Mouse (Mus musculus) ES-E14 (cell line): ENCODE data around the gene Zfp869. TPM values are rescaled to one million over a fixed set of nuclear protein-coding genes. Genes with fewer than 3 reads are reported as not detected.

Source experiments
- DNase-seq: peaks from one replicate; pipeline ENCODE4 v3.0.0-alpha.2; 2013; ENCODE audit warnings: low read depth, low spot score
- H3K27ac ChIP-seq: 2 replicates; pipeline ENCODE4 v1.5.1; 2012; ENCODE audit warnings: low read depth, mild to moderate bottlenecking, low read length, moderate library complexity, mixed read lengths; ENCODE audit not compliant: poor library complexity, insufficient read depth, severe bottlenecking
- H3K36me3 ChIP-seq: 2 replicates; pipeline ENCODE4 v1.6.1; 2012; ENCODE audit warnings: mild to moderate bottlenecking, low read length, moderate library complexity, mixed read lengths; ENCODE audit not compliant: control insufficient read depth, poor library complexity, insufficient read depth, severe bottlenecking
- H3K4me1 ChIP-seq, 2 experiments: fragments of 150-350 bp in 1 of 2; sonication (generic) in 1 of 2; 2 replicates each; pipeline ENCODE4 v1.6.1; 2012; ENCODE audit warnings: low read length in 2 of 2, mild to moderate bottlenecking in 1 of 2, mixed read lengths in 1 of 2; ENCODE audit not compliant: control insufficient read depth in 2 of 2, insufficient read depth in 2 of 2, poor library complexity in 1 of 2
- H3K4me3 ChIP-seq, 2 experiments: fragments of 150-350 bp in 1 of 2; sonication (generic) in 1 of 2; 2 replicates each; pipeline ENCODE4 v1.5.1; 2012; ENCODE audit warnings: low read length in 2 of 2, low read depth in 1 of 2, mild to moderate bottlenecking in 1 of 2, mixed read lengths in 1 of 2; ENCODE audit not compliant: insufficient read depth in 1 of 2, poor library complexity in 1 of 2, severe bottlenecking in 1 of 2
- H3K9ac ChIP-seq: 2 replicates; pipeline ENCODE4 v1.6.1; 2012; ENCODE audit warnings: low read depth, mild to moderate bottlenecking, low read length, mixed read lengths; ENCODE audit not compliant: poor library complexity, insufficient read depth, severe bottlenecking
- H3K9me3 ChIP-seq: fragments of 150-350 bp; sonication (generic); 2 replicates; pipeline ENCODE4 v1.6.1; 2012; ENCODE audit warnings: low read depth, mild to moderate bottlenecking, low read length; ENCODE audit not compliant: control insufficient read depth, insufficient read depth
- CHD2 ChIP-seq: IDR thresholded peaks from 2 replicates; pipeline ENCODE4 v1.6.1; 2014; ENCODE audit warnings: mild to moderate bottlenecking, low read depth, low read length, inconsistent platforms
- HCFC1 ChIP-seq: IDR thresholded peaks from 2 replicates; pipeline ENCODE4 v1.6.1; 2012; ENCODE audit warnings: low read length, inconsistent platforms, borderline replicate concordance; ENCODE audit not compliant: insufficient read depth
- MAFK ChIP-seq: IDR thresholded peaks from 2 replicates; pipeline ENCODE4 v1.6.1; 2014; ENCODE audit warnings: mild to moderate bottlenecking, low read depth, low read length, inconsistent platforms; ENCODE audit not compliant: insufficient read depth
- ZC3H11A ChIP-seq: IDR thresholded peaks from 2 replicates; pipeline ENCODE4 v1.6.1; 2012; ENCODE audit warnings: low read depth, mild to moderate bottlenecking, inconsistent platforms, low read length, borderline replicate concordance
- ZNF384 ChIP-seq: IDR thresholded peaks from 2 replicates; pipeline ENCODE4 v1.6.1; 2012; ENCODE audit warnings: low read depth, low read length, inconsistent platforms
- in situ Hi-C, 2 experiments: fragments of 600-800 bp; cut with MboI; formaldehyde crosslinking; loops; one replicate each; pipeline ENCODE4 v1.15.1; 2025; ENCODE audit warnings: low sequenced_read_pairs in 2 of 2, inconsistent platforms in 1 of 2; ENCODE audit not compliant: unreplicated experiment in 2 of 2
- total RNA-seq: library from RNA; depleted of rRNA; stranded (reverse); fragments of 300-350 nt; gene quantifications from 2 replicates; pipeline ENCODE4 v1.2.3, GENCODE M21; 2012

Zfp869 gene
- total RNA-seq, 1 experiment = 6.7 TPM

DNA sequence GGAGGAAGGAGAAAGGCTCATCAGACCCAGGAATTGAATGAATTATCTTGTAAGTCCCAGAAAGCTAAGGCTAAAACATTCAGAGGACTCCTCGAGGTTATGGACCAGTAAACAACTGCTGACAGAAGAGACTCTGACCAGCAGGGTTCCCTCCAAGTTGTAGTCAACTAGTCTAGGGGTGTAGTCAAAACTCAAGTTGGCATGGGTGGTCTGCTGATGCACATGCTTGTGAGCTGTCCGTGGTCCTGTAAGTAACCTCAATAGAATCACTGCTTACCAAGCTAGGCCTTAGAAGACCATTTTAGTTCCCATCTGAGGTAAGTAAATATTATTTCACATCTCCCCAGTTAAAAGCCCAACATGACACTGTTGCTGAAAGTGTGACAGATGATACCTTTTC is 30.7 kb upstream of the Zfp869 start:
- H3K27ac ChIP-seq = no peak overlapping the region
- H3K9ac ChIP-seq = no peak overlapping the region
- no peak overlapping the region for H3K4me3 ChIP-seq
- in situ Hi-C loops = no loop called here
- DNase-seq = no peak
- TF ChIP-seq ZNF384 = no peak
- no peak for TF ChIP-seq MAFK
- no peak for TF ChIP-seq CHD2
- no peak for TF ChIP-seq ZC3H11A
- TF ChIP-seq HCFC1 = no peak
- H3K9me3 ChIP-seq = no peaks in the 10 kb centered on the region
- H3K4me1 ChIP-seq = no peaks in the 10 kb centered on the region
- no peaks in the 10 kb centered on the region for H3K36me3 ChIP-seq

DNA sequence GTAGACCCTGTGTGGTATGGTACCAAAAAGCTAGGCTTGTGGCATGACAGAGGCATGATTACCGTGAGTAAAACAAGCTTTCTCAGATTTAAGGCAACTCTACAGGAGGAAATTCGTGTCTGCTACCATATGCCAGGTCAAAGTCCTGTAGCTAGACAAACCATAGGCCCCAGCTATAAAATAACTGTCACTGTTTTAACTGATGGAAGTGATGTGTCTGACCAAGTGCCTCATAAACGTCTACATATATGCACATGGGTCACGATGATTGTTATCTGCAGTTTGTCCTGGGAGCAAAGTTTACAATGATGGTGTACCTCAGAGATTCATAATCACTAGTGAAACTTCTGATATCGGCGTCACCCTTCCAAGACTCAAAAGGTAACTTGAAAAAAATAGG is 30.2 kb upstream of the Zfp869 start:
- no peaks in the 10 kb centered on the region for H3K36me3 ChIP-seq
- H3K4me3 ChIP-seq = no peak overlapping the region
- H3K9ac ChIP-seq = no peak overlapping the region
- no peaks in the 10 kb centered on the region for H3K9me3 ChIP-seq
- no peaks in the 10 kb centered on the region for H3K4me1 ChIP-seq
- no peak for DNase-seq
- H3K27ac ChIP-seq = no peak overlapping the region
- TF ChIP-seq HCFC1 (no peak), ZNF384 (no peak), ZC3H11A (no peak), MAFK (no peak), CHD2 (no peak)
- in situ Hi-C loops = no loop called here

DNA sequence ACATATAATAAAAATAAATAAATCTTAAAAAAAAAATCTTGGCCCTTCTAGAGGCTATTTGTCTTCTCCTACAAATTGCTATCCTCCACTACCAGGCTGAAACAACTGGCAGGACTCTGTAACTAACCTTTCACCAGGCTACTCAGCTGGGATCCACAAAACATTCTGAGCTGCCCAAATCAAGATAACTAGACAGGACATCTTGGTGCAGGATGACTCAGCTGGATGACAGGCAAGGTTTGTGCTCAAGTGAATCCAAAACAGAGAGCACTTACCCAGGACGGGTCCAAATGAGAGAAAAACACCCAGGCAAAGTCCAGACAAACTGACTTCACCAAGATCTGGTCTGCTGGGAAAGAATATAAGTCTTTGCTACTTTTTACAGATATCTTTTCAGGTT is 25.0 kb upstream of the Zfp869 start:
- no peak for TF ChIP-seq CHD2
- TF ChIP-seq ZNF384 = no peak
- no peak for TF ChIP-seq MAFK
- no peak for TF ChIP-seq ZC3H11A
- no peak for TF ChIP-seq HCFC1
- no peak overlapping the region for H3K27ac ChIP-seq
- H3K4me1 ChIP-seq = no peaks in the 10 kb centered on the region
- in situ Hi-C loops = no loop called here
- no peak overlapping the region for H3K9ac ChIP-seq
- no peak overlapping the region for H3K4me3 ChIP-seq
- no peak for DNase-seq
- H3K9me3 ChIP-seq = no peaks in the 10 kb centered on the region
- no peaks in the 10 kb centered on the region for H3K36me3 ChIP-seq

DNA sequence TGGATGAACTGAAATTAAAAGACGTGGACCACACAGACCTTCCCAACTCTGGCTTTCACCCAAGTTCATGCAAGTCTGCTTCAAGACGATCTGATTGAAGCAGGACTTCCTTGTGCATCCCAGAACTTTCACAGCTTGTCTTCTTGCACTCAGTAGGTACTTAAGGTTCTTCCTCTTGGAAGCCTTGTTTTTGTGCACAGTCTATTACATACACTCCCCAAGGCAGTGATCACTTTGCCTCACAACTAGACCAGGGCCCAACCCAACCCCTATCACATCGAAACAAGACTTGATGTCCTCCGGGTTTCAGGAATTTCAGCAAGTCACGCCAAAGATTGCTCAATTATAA is 6.7 kb upstream of the Zfp869 start:
- H3K4me3 ChIP-seq = no peak overlapping the region
- H3K36me3 ChIP-seq = no peaks in the 10 kb centered on the region
- H3K4me1 ChIP-seq = no peaks in the 10 kb centered on the region
- TF ChIP-seq ZNF384 = no peak
- H3K9ac ChIP-seq = no peak overlapping the region
- no peak overlapping the region for H3K27ac ChIP-seq
- peaks cover 3% of the 10 kb centered on the region; the same call in 1 of the 2 replicates for H3K9me3 ChIP-seq
- no peak for DNase-seq
- in situ Hi-C loops = no loop called here

GRCm38 (mm10) chr8:69716403-69717231 is 6.1 kb upstream of the Zfp869 start:
- in situ Hi-C loops = no loop called here
- Histone ChIP-seq H3K4me1 (no peaks in the 10 kb centered on the region), H3K9me3 (peaks cover 3% of the 10 kb centered on the region; the same call in 1 of the 2 replicates), H3K4me3 (peak overlapping the region; percentile 75 to 80), H3K36me3 (no peaks in the 10 kb centered on the region), H3K9ac (peak overlapping the region; percentile 85), H3K27ac (peak overlapping the region; percentile 97)
- peak; percentile 81 for DNase-seq
- TF ChIP-seq ZC3H11A = no peak
- TF ChIP-seq MAFK = peak; percentile 40; the same call in 1 of the 2 replicates
- TF ChIP-seq ZNF384 = no peak
- TF ChIP-seq CHD2 = peak; percentile 87
- peak; percentile 43; the same call in 1 of the 2 replicates for TF ChIP-seq HCFC1
